Mouse (Mus musculus): ENCODE measurements around the gene Wdr18.

Gene Wdr18

DNA sequence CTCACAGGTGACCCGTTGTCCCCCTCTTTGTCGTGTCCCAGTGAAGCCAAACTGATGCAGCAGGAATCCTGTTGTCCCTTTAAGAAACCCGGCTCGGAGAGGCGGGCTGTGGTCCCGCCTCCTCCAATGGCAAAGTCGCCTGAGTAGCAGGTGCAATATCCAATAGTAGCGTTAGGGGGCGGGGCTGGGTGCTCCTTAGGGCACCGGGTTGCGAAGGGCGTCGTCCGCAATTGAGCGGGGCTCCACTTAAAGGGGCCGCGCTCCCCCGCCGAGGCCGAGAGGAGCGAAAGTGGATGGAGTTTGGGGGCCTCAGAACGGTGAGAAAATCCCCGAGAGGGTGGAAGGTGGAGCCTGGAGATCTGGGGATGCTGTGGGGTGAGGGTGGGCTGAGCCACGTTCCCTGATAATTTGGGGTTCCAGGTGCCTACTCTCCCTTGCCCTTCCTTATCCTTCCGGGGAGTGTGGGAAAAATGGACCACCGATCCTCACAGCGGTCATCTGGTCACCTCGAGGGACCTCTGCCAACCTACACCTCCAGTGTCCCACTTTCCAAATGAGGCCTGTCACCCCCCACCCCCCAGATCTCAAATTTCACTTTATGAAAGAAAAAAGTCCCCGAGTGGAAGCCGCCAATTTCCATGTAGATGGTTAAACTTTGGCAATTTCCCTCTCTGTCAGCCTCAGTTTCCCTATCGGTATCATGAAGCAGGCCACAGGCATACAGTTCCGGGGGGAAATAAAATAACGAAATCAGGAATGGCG is 36.5 kb downstream of the Wdr18 start, which contains the start of gene Abca7:
Abca7 (plus strand) TSS at position 223 of the 762 bp plus-strand sequence.
- DNase-seq (ENCODE audit: low spot score in 2 of 2) = peak; percentile 88 to 94

DNA sequence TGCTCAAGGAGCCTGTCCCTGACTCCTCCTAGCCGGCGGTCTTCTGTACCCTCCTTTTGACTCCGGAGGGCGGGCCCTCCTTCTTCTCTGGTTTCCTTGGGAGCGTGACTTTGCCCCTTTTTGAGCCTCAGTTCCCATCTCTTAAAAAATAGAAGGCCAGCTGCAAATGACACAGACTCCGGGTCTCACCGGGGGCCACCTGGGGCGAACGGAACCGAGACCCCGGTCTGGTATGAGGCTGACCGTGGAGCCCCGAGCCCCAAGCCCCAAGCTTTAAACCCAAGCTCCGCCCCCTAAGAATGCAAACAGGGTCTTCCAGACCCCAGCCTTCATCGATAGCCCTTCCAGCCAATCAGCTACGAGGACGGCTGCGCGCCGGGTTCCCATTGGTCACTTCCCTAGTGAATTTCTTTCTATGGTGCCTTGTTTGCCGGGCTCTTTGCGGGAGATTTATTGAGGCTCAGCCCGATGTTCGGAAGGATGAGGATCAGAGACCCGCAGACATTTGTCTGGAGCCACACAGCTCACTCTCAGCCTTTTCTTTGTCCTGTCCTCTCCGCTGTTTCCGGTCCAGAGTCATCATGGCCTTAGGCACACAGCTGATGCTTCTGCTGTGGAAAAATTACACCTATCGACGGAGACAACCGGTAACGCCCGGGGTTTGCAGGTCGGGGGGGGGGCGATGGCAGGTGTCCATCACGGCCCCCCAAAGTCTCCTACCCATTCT is 37.2 kb downstream of the Wdr18 start:
- peak; percentile 60 to 76 for DNase-seq (ENCODE audit: low spot score in 2 of 2)

- no peak for DNase-seq (ENCODE audit: low spot score in 2 of 2)
These were observed 37.9 kb downstream of the Wdr18 start for GRCm38 (mm10) chr10:79997819-79998218.

DNA sequence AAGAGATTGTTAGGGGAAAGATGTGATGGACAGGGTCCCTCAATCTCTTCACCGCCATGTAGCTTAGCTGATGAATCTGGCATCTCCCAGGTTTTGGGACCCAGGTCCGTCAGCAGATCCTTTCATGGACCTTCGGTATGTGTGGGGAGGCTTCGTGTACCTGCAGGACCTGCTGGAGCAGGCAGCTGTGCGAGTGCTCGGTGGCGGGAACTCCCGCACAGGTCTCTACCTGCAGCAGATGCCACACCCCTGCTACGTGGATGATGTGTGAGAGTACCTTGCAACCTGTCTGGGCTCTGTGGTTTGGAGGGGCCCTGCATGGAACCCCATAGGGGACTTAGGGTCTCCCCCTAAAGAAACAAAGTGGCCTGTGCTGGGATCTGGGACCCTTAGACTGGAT is 42.0 kb downstream of the Wdr18 start:
- DNase-seq (ENCODE audit: low spot score in 2 of 2) = no peak

GRCm38 (mm10) chr10:80002829-80003228 is 42.9 kb downstream of the Wdr18 start:
- no peak for DNase-seq (ENCODE audit: low spot score in 2 of 2)

DNA sequence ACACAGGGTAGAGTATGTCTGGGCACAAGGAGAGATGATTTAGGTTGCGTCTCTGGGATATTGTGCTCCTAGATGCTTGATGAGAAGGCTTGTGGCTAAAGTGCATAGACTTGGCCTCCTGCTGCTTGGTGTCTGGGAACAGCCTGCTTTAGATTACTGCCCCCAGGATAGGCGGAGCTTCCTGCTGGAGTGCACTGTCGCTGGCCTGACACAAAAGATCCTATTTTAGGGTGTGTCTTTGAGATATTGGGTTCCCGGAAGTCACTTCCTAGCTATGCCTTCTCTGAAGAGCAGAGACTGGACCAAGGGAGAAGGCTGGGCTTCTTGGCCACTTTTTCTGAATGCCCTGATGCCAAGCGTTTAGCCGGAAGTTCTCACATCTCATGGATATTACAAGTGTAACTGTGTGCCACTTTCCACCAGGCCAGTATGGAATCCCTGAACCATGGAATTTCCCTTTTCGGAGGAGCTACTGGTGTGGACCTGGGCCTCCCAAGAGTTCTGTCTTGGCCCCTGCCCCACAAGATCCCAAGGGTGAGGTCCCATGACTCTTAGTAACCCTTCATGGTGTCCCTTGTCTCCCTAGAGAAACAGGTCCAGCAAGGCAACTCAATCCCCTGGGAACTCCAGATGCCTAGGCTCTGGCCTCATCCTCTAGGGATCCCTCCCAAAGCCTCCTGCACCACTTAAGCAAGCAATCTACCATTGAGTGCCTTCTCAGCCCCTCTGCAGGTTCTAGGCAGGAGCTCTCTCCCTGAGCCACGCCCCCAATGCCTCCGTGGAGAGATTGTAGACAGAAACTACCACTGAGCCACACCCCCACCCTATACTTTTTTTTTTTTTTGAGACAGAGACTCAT is 43.7 kb downstream of the Wdr18 start:
- no peak for DNase-seq (ENCODE audit: low spot score in 2 of 2)

GRCm38 (mm10) chr10:80004233-80004705 is 44.3 kb downstream of the Wdr18 start:
- no peak for DNase-seq (ENCODE audit: low spot score in 2 of 2)

DNA sequence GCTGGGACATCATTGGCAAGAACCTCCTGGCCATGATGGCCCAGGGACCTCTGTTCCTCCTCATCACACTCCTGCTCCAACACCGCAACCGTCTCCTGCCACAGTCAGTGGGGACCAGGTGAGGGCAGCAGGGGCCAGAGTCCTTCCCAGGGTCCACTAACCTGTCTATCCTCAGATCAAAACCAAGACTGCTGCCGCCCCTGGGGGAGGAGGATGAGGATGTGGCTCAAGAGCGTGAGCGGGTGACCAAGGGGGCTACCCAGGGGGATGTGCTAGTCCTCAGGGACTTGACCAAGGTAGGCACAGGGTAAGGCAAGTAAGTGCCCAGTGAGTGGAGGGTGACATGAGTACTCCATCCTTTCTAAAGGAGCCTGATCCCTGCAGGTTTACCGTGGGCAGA is 51.8 kb downstream of the Wdr18 start:
- DNase-seq (ENCODE audit: low spot score in 2 of 2) = no peak

- DNase-seq (ENCODE audit: low spot score in 2 of 2) = no peak
These were observed 53.7 kb downstream of the Wdr18 start for GRCm38 (mm10) chr10:80013609-80014008.

GRCm38 (mm10) chr10:80014484-80015290 is 54.7 kb downstream of the Wdr18 start:
- DNase-seq (ENCODE audit: low spot score in 2 of 2) = no peak

GRCm38 (mm10) chr10:80015583-80015982 is 55.6 kb downstream of the Wdr18 start:
- DNase-seq (ENCODE audit: low spot score in 2 of 2) = no peak

DNA sequence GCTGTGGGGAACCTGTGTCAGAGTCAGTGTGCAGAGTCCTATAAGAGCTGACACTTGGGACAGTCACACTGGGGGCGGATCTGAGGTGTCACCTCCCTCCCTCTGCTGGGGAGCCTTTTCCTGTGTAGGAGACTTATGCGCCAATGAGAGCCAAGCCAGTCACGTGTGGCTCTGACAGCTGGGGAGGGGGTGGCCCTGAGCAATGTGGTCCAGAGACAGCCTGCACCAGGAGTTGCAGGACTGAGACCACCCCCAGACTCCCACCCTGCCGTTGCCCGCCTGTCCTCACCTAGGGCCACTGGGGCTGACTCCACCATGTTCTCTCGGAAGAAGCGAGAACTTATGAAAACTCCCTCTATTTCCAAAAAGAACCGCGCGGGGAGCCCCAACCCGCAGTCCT is 56.6 kb downstream of the Wdr18 start, which contains the start of gene Arhgap45:
Arhgap45 (plus strand) TSS at position 143 of the 400 bp plus-strand sequence.
- peak in 1 of 2 experiments; percentile 60 for DNase-seq (ENCODE audit: low spot score in 2 of 2)

GRCm38 (mm10) chr10:80016931-80017330 is 57.0 kb downstream of the Wdr18 start:
- no peak for DNase-seq (ENCODE audit: low spot score in 2 of 2)

DNA sequence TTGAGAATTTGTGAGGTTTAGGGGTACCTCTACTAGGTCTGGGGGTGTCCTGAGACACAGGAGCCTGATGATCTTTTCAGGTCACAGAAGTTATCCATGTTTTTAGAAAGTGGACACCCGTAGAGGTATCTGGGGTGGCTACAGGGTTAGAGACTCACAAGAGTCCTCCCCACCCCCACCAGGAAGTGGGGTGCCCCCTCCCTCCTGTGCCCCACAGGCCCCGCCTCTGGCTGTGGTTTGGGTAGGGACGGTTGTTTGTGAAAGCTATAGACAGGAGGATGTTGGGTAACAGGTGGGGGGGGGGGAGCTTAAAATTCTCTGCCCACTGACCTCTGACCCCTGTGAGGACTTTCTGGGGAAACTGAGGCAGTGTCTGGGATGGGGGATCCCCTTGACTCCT is 57.4 kb downstream of the Wdr18 start:
- DNase-seq (ENCODE audit: low spot score in 2 of 2) = peak in 1 of 2 experiments; percentile 54

- no peak for DNase-seq (ENCODE audit: low spot score in 2 of 2)
These were observed 57.8 kb downstream of the Wdr18 start for GRCm38 (mm10) chr10:80017771-80018170.

DNA sequence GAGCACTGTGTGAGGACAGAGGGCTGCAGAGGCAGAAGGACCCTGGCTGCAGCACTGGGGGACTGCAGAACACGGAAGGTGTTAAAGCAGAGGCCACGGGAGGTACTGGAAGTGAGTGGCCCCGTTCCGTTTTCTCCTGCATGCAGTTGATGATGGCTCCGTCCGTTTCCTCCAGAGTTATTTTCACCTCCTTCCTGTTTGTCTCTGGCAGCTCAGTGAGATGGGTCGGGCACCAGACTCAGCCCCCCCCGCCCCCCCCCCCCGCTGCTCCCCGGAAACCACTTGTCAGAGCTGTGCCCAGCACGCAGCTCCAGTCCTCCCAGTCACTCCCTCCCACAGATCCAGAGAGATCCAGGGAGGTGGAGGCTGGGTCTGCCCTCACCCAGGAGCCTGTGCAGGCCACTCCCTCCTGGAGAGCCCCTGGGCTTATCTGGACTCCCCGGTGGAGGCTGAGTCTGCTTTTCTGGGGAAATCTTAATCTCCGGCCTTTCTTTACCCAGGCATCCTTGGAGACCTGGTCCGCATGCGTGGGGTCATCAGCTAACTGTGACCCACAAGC is 58.9 kb downstream of the Wdr18 start:
- DNase-seq (ENCODE audit: low spot score in 2 of 2) = no peak

- DNase-seq (ENCODE audit: low spot score in 2 of 2) = no peak
These were observed 59.6 kb downstream of the Wdr18 start for GRCm38 (mm10) chr10:80019471-80020131.
